Mouse (Mus musculus): Measurements from ENCODE around the gene Hid1.

Gene Hid1

GRCm38 (mm10) chr11:115337826-115338225 is 29.7 kb downstream of the Hid1 start:
- DNase-seq (ENCODE audit: extremely low spot score, low read depth, low spot score): no peak

GRCm38 (mm10) chr11:115337350-115337749 is 30.2 kb downstream of the Hid1 start:
- DNase-seq (ENCODE audit: extremely low spot score, low read depth, low spot score): no peak

- DNase-seq (ENCODE audit: extremely low spot score, low read depth, low spot score): no peak
Observed at GRCm38 (mm10) chr11:115336115-115336514, 31.4 kb downstream of the Hid1 start.

- no peak for DNase-seq (ENCODE audit: extremely low spot score, low read depth, low spot score)
Observed at GRCm38 (mm10) chr11:115335223-115335622, 32.3 kb downstream of the Hid1 start.

- no peak for DNase-seq (ENCODE audit: extremely low spot score, low read depth, low spot score)
Observed at GRCm38 (mm10) chr11:115334531-115334930, 33.0 kb downstream of the Hid1 start, which contains the start of gene Otop3. Otop3 (plus strand) TSS chr11:115334731.

GRCm38 (mm10) chr11:115329339-115329738 is 38.2 kb downstream of the Hid1 start:
- no peak for DNase-seq (ENCODE audit: extremely low spot score, low read depth, low spot score)

DNA sequence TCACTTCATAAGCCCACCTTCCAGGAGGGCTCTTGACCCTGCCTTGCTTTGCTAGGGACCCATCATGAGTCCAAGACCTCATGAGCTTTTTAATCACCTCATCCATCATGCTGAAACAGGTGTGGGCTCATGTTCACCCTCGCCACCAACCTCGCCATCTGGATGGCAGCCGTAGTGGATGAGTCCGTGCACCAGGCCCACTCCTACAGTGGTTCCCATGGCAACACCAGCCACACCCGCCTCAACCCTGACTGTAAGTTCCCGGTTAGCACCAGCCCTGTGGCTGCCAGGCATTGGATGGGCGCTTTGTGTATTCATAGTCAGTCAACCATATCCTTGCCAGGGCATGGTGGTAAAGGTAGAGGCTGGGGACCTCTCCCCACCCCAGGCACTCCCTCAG is 40.8 kb downstream of the Hid1 start:
- DNase-seq (ENCODE audit: extremely low spot score, low read depth, low spot score): no peak

DNA sequence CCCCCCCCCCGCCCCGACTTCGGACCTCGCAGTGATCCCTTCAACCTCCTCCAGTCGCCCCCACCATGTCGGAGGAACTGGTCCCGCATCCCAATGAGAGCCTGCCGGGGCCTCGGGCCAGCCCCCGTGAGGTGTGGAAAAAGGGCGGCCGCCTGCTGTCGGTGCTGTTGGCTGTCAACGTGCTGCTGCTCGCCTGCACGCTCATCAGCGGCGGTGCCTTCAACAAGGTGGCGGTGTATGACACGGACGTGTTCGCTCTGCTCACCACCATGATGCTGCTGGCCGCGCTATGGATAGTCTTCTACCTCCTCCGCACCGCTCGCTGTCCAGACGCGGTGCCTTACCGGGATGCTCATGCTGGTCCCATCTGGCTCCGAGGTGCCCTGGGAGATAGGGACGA is 44.2 kb downstream of the Hid1 start:
- DNase-seq (ENCODE audit: extremely low spot score, low read depth, low spot score): no peak

DNA sequence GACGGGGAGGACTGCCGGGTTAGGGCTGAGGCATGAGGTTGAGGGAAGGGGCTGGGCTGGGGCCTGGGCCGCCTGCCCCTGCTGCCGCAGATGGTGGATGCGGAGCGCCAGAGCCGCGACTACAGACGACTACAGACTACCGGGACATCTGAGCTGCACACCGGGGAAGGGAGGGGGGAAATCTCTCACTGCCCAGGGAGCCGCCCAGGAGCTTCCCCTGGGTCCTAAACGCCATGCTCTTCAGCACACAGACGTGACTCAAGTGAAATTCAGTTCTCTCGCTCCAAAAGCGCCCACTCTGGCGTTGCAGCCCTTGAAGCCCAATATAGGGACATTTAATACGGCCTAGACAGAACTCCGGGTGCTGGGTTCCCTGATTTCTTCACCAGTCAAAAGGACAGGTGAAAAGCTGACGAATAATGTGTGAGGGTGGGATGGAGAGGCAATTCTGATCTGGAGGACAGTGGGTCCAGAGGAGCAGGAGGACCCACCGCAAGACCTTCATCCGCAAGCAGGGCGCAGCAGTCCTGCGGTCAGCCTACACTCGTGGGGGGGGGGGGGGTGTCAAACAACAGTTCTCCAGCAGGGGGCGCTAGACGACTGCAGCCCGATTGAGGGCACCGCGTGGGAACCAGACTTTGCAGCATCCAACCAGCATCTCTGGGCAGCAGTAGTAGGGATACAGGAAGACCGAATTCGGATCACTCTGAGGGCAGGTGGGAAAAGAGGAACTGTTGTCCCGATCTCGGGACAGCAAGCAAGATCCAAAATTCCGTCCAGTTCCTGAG is 45.5 kb downstream of the Hid1 start, which contains the start of gene Ush1g:
TSS of gene Ush1g (minus strand) at position 136 of the 788 bp plus-strand sequence.
- DNase-seq (ENCODE audit: extremely low spot score, low read depth, low spot score): no peak

DNA sequence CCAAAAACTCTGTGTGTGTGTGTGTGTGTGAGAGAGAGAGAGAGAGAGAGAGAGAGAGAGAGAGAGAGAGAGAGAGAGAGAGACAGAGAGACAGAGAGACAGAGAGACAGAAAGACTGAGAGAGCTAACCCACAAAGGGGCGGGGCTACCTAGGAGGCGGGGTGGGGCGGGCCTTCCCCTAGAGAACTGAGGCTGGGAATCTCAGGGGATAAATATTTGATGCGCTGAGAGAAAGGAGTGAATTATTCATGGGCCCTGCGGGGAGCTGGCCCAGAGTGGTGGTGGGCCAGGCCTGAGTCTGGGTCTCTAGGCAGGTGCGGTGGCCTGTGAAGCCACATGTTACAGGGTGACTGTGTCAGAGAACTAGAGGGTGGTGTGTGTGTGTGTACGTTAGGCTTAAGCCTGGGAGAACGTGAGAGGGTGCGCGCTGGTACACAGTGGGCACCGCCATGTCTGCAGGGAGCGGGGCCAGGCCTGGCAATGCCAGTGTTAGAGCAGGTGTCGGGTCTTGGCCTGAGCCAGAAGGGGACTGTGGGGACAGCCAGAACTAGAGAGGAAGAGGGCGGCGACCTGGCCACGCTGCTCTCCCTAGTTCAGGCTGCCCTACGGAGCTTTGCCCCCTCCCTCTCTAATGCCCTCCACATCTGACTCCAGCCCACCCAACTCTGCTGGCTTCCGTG is 47.7 kb downstream of the Hid1 start:
- DNase-seq (ENCODE audit: extremely low spot score, low read depth, low spot score): no peak

DNA sequence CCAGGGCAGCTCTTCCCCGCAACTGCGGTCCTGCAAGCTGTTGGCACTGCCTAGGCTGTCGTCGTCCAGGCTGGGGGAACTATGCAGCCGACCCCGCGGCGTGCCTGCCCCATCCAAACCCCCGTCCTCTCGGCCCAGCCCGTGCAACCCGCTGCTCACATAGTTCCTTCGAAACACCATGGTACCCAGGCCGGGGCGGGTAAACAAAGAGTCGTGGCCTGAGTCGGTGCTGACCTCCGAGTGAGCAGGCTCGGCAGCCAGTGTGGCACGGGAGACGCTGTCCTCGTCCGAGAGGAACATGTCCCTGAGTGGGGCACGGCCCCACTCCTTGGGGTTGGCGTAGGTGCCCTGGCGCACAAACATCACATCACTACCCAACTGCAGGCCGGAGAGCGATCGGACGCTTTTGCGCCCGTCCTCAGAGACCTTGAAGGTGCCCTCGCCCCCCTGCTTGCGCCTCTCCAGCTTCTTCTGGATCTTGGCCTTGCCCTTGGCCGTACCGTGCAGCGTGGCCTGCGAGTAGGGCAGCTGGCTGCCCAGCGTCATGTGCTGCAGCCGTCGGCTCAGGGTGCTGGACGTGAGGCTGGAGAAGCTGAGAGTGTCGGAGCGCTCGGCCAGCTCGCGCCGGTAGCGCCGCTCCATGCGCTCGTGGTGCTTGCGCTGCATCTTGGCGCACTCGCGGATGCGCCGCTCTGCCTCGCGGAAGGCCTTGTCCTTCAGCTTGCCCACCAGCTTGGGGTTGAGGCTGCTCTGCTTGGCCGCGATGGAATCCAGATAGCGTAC is 49.1 kb downstream of the Hid1 start:
- no peak for DNase-seq (ENCODE audit: extremely low spot score, low read depth, low spot score)

- DNase-seq (ENCODE audit: extremely low spot score, low read depth, low spot score): no peak
Observed at GRCm38 (mm10) chr11:115317204-115317603, 50.4 kb downstream of the Hid1 start.

DNA sequence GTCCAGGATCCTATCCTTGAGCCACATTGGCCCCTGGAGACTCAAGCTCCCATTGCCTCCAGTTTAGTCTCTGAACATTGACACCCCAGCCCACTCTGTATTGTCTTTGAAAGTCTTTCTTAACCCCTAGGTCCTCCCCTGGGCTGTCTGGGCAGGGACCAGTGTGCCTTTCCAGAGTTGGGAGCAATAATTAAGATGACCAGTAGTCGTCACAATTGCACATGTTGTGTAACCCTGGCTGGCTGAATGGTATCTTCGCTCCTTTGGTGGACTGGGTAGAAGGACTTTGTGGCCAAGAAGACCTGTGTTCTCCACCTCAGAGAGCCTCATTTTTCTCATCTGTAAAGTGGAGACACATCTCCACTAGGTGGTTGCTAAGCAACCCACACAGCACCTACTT is 53.3 kb downstream of the Hid1 start:
- no peak for DNase-seq (ENCODE audit: extremely low spot score, low read depth, low spot score)

- DNase-seq (ENCODE audit: extremely low spot score, low read depth, low spot score): no peak
Observed at GRCm38 (mm10) chr11:115308781-115309180, 58.8 kb downstream of the Hid1 start.

- no peak for DNase-seq (ENCODE audit: extremely low spot score, low read depth, low spot score)
Observed at GRCm38 (mm10) chr11:115306863-115307262, 60.7 kb downstream of the Hid1 start, which contains the start of gene Otop2. Otop2 (plus strand) TSS chr11:115307163.

- DNase-seq (ENCODE audit: extremely low spot score, low read depth, low spot score): no peak
Observed at GRCm38 (mm10) chr11:115303167-115303566, 64.4 kb downstream of the Hid1 start.

DNA sequence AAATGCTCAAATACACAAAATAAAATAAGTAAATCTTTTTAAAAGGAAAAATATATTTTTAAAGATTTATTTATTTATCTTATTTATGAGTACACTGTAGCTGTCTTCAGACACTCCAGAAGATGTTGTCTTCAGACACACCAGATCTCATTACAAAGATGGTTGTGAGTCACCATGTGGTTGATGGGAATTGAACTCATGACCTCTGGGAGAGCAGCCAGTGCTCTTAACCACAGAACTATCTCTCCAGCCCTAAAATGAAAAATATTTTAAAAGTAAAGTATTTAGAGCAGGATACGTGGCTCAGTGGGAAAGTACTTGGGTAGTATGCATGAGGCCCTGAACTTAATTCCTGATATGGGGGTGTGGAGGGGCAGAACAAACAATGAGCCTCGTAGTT is 66.2 kb downstream of the Hid1 start:
- no peak for DNase-seq (ENCODE audit: extremely low spot score, low read depth, low spot score)

DNA sequence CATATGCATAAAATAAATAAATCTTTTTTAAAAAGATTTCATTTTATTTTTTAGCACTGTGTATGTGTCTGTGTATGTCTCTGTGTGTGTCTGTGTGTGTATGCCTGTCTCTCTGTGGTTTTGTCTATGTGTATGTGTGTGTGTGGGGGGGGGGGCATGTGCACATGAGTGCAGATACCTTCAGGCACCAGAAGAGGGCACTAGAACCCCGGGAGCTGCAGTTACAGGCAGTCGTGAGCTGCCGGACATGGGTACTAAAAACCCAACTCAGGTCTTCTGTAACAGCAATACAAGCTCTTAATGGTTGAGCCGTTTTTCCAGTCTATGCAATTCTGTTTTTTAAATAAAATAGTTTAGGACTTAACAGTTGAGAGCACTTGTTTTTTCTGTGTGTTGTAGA is 66.8 kb downstream of the Hid1 start:
- DNase-seq (ENCODE audit: extremely low spot score, low read depth, low spot score): no peak

DNA sequence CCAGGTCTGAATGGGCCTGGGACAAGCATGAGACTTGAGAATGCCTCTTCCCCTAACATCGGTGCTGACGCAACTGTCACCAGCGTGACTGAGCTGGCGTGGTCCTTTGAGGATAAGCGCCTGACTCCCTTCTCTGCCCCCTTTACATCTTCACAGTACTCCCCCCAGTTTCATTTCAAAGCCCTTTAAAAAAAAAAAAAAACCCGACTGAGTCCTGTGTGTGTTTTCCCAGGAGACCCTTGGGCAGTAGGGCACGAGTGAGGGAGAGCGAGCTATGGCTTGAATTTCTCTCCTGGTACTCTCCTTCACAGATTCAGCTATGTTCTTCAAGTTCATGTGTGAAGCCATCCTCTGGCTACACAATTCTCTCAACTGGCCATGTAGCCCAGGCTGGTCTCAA is 69.4 kb downstream of the Hid1 start:
- DNase-seq (ENCODE audit: extremely low spot score, low read depth, low spot score): no peak

Measured in hindlimb bud, embryonic 11.5 days (tissue).